Mouse (Mus musculus): Measurements from ENCODE around the gene Akap8l. TPM values are rescaled to one million over a fixed set of nuclear protein-coding genes. Genes with fewer than 3 reads are reported as not detected.

The Akap8l gene
- polyA plus RNA-seq, 1 experiment: 107 TPM

DNA sequence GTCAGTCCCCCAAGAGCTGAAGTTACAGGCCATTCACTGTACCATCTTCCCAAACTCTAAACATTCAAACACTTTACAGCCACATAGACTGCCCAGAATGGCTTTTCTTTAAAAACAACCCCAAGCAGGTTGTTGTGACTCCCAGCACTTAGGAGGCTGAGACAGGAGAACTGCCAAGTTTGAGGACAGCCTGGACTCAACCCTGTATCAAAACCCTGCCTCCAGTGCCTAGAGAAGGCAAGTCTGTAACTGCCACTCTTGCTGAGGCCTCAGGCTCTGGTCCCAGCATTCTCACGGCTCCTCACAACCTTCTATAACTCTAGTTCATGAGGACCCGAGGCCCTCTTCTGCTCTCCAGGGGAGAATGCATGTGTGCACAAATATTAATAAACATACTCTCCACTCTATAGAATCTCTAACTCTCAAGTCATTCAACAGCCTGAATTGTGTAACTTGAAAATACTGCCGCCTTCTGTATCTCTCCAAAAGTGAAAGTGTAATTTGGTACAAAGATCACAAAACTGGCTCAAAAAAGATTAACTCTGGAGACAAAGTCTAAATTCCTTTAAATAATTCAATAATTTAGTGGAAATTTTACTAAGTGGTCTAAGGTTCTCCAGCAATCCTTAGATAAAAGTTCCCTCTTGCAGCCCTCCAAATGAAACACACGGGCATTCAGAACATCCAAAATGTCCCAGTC, 68.6 kb downstream of the Akap8l start:
- TF ChIP-seq CTCF (IDR thresholded peaks at IDR 0.05; ENCODE audit: control insufficient read depth, insufficient read depth, insufficient replicate concordance, low read depth, low read length) (no peak), POLR2A (IDR thresholded peaks at IDR 0.05; ENCODE audit: control insufficient read depth, low read depth, low read length) (no peak)
- H3K4me3 ChIP-seq (ENCODE audit: control insufficient read depth, low read depth, low read length): no peak overlapping the region
- no peaks in the 10 kb centered on the region for H3K36me3 ChIP-seq (ENCODE audit: control insufficient read depth, insufficient read depth, low read length)
- H3K27ac ChIP-seq (ENCODE audit: control insufficient read depth, insufficient read depth, low read depth, low read length): 0 out of 2 replicates have a peak overlapping the region, but pooled peaks have one; percentile 36
- H3K27me3 ChIP-seq (ENCODE audit: control insufficient read depth, insufficient read depth, low read length): no peaks in the 10 kb centered on the region
- H3K4me1 ChIP-seq (ENCODE audit: control insufficient read depth, insufficient read depth, low read length): peaks cover 5% of the 10 kb centered on the region

DNA sequence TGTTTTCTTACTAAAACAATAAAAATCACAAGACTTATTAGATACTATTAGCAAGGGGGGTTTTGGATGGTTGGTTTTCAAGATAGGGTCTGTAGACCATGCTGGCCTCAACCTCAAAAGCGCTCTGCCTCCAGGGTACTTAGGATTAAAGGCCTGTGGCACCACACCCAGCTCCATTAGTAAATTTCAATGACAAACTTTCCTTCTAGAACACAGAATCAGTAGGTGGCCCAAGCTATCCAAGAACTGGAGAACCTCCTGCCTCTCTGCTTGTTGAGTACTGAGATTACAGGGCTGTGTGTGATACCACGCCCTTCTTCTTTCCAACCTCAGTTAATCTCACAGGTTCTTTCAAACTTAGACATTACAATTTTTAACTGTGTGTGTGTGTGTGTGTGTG, 69.3 kb downstream of the Akap8l start:
- Histone ChIP-seq H3K27me3 (ENCODE audit: control insufficient read depth, insufficient read depth, low read length) (no peaks in the 10 kb centered on the region), H3K27ac (ENCODE audit: control insufficient read depth, insufficient read depth, low read depth, low read length) (no peak overlapping the region), H3K36me3 (ENCODE audit: control insufficient read depth, insufficient read depth, low read length) (no peaks in the 10 kb centered on the region), H3K4me3 (ENCODE audit: control insufficient read depth, low read depth, low read length) (no peak overlapping the region), H3K4me1 (ENCODE audit: control insufficient read depth, insufficient read depth, low read length) (peaks cover 5% of the 10 kb centered on the region)
- TF ChIP-seq CTCF (IDR thresholded peaks at IDR 0.05; ENCODE audit: control insufficient read depth, insufficient read depth, insufficient replicate concordance, low read depth, low read length) (no peak), POLR2A (IDR thresholded peaks at IDR 0.05; ENCODE audit: control insufficient read depth, low read depth, low read length) (no peak)

DNA sequence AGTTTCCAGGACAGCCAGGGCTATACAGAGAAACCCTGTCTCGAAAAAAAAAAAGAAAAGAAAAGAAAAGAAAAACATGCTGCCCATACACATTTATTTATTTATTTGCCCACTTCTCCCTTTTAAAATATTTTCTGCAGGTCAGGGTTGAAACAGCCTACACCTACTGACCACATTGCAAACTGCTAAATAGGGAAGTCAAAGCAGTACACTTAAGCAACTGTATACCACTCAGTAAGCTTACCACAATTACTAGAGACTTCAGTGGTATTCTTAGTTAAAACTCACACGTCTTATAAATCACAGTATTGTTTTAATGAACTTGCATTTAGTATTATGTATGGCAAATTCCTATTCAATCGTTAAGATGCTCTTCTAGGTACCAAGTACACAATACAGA, 69.8 kb downstream of the Akap8l start:
- no peak overlapping the region for H3K27ac ChIP-seq (ENCODE audit: control insufficient read depth, insufficient read depth, low read depth, low read length)
- TF ChIP-seq POLR2A (IDR thresholded peaks at IDR 0.05; ENCODE audit: control insufficient read depth, low read depth, low read length): no peak
- no peak for TF ChIP-seq CTCF (IDR thresholded peaks at IDR 0.05; ENCODE audit: control insufficient read depth, insufficient read depth, insufficient replicate concordance, low read depth, low read length)
- H3K4me3 ChIP-seq (ENCODE audit: control insufficient read depth, low read depth, low read length): no peak overlapping the region
- H3K27me3 ChIP-seq (ENCODE audit: control insufficient read depth, insufficient read depth, low read length): no peaks in the 10 kb centered on the region
- H3K4me1 ChIP-seq (ENCODE audit: control insufficient read depth, insufficient read depth, low read length): peaks cover 5% of the 10 kb centered on the region
- no peaks in the 10 kb centered on the region for H3K36me3 ChIP-seq (ENCODE audit: control insufficient read depth, insufficient read depth, low read length)

DNA sequence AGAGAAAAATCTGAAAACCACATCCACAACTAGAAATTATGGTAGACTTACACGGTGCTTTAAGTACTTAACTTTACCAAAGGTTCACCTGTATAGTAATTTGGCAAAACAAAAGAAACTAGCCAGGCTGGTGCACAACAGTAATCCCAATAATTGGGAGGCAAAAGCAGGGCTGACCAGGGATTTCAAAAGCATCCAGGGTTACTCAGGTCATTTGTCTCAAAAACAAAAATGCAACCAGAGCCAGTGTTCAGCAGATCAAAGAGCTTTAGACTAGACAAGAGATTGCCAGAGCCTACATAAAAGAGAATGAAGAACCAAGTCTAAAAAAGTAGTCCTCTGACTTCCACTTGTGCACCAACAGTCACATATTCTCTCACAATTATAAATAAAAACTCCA, 73.2 kb downstream of the Akap8l start:
- H3K4me3 ChIP-seq (ENCODE audit: control insufficient read depth, low read depth, low read length): no peak overlapping the region
- no peak overlapping the region for H3K27ac ChIP-seq (ENCODE audit: control insufficient read depth, insufficient read depth, low read depth, low read length)
- no peaks in the 10 kb centered on the region for H3K36me3 ChIP-seq (ENCODE audit: control insufficient read depth, insufficient read depth, low read length)
- no peaks in the 10 kb centered on the region for H3K27me3 ChIP-seq (ENCODE audit: control insufficient read depth, insufficient read depth, low read length)
- TF ChIP-seq POLR2A (IDR thresholded peaks at IDR 0.05; ENCODE audit: control insufficient read depth, low read depth, low read length) (no peak), CTCF (IDR thresholded peaks at IDR 0.05; ENCODE audit: control insufficient read depth, insufficient read depth, insufficient replicate concordance, low read depth, low read length) (no peak)
- H3K4me1 ChIP-seq (ENCODE audit: control insufficient read depth, insufficient read depth, low read length): no peaks in the 10 kb centered on the region; the same call in 1 of the 2 replicates

DNA sequence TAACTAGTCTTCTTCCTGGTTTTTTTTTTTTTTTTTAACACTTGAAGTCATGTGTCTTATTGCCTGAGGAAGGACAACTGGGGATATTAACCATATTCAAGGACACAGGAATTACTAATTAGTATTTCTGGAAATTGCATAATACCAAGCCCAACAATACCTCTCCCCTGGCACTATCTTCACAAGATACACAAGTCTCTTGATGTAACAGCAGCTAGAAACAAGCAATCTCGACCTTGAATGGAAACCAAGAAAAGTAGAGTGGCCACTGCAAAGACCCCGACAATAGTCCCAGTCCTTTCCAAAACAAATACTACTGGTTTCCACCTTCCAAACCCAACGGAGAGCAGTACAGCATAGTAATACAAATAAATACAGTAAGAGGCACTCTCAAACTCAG, 74.8 kb downstream of the Akap8l start:
- TF ChIP-seq POLR2A (IDR thresholded peaks at IDR 0.05; ENCODE audit: control insufficient read depth, low read depth, low read length) (no peak), CTCF (IDR thresholded peaks at IDR 0.05; ENCODE audit: control insufficient read depth, insufficient read depth, insufficient replicate concordance, low read depth, low read length) (no peak)
- H3K27me3 ChIP-seq (ENCODE audit: control insufficient read depth, insufficient read depth, low read length): no peaks in the 10 kb centered on the region
- no peak overlapping the region for H3K27ac ChIP-seq (ENCODE audit: control insufficient read depth, insufficient read depth, low read depth, low read length)
- no peaks in the 10 kb centered on the region for H3K36me3 ChIP-seq (ENCODE audit: control insufficient read depth, insufficient read depth, low read length)
- H3K4me1 ChIP-seq (ENCODE audit: control insufficient read depth, insufficient read depth, low read length): no peaks in the 10 kb centered on the region
- no peak overlapping the region for H3K4me3 ChIP-seq (ENCODE audit: control insufficient read depth, low read depth, low read length)

Other genes starting within 250 kb of the Akap8l start
- gene Notch3, start 183.8 kb downstream of the Akap8l start, polyA plus RNA-seq (2012; rRNA removed): 1.5 and 1.7 TPM in 2 replicates
- 0.10 and 0.11 TPM in 2 replicates for gene Ephx3, start 161.1 kb downstream of the Akap8l start, polyA plus RNA-seq (2012; rRNA removed)
- gene Brd4, start 65.9 kb downstream of the Akap8l start, polyA plus RNA-seq (2012; rRNA removed): 17.3 and 17.6 TPM in 2 replicates
- gene Akap8, start 29.4 kb downstream of the Akap8l start, polyA plus RNA-seq (2012; rRNA removed): 39.3 and 43.5 TPM in 2 replicates
- 25.2 and 26.3 TPM in 2 replicates for gene Wiz, start 38.8 kb upstream of the Akap8l start, polyA plus RNA-seq (2012; rRNA removed)
- gene Rasal3, start 53.0 kb upstream of the Akap8l start, polyA plus RNA-seq (2012; rRNA removed): 3.7 and 5.3 TPM in 2 replicates
- gene Pglyrp2, start 73.6 kb upstream of the Akap8l start, polyA plus RNA-seq (2012; rRNA removed): 2.0 and 2.4 TPM in 2 replicates
- 67.7 and 68.8 TPM in 2 replicates for gene Cyp4f39, start 102.1 kb upstream of the Akap8l start, polyA plus RNA-seq (2012; rRNA removed)
- gene Cyp4f17, start 155.4 kb upstream of the Akap8l start, polyA plus RNA-seq (2012; rRNA removed): 1.4 TPM in 2 replicates
- 0.73 and 1.1 TPM in 2 replicates for gene Cyp4f16, start 186.0 kb upstream of the Akap8l start, polyA plus RNA-seq (2012; rRNA removed)

All from testis, adult 2 months (tissue).